Mouse (Mus musculus): ENCODE data around the gene Ormdl3.

DNA sequence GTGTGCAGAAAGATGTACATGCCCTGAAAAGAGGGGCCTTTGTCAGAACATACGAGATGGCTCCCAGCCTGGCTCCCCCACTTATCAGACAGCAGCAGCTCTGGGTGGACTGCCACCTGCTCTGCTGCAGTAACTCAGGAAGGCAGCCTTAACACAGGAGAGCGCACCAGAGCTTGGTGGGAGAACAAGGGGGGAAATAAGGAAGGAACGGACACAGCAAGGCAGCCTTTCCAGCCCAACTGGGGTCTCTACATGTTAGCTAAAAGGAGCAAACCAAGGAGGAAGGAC lies 4.0 kb downstream of the Ormdl3 start:
- no peak for TF ChIP-seq POLR2A (IDR thresholded peaks at IDR 0.05; ENCODE audit: control insufficient read depth, low read depth, low read length)
- no peak for TF ChIP-seq CTCF (IDR thresholded peaks at IDR 0.05; ENCODE audit: control insufficient read depth, insufficient read depth, insufficient replicate concordance, low read depth, low read length)

All from testis, adult 2 months (tissue).